Mouse (Mus musculus) cerebellum, adult 18-20 months (tissue): ENCODE measurements around the gene Spib.

Experiments
- DNase-seq, 2 experiments: peaks; one replicate each; pipeline ENCODE4 v3.0.0; 2021

The Spib gene

GRCm38 (mm10) chr7:44525126-44525832, 6.6 kb downstream of the Spib start:
- peak; percentile 66 to 77 for DNase-seq

- peak in 1 of 2 experiments; percentile 29 for DNase-seq
Measured at GRCm38 (mm10) chr7:44524502-44524901, 7.4 kb downstream of the Spib start, which contains the start of gene Mybpc2. Gene Mybpc2, minus strand, starts transcription at chr7:44524656.

- DNase-seq: no peak
Measured at GRCm38 (mm10) chr7:44523056-44523455, 8.8 kb downstream of the Spib start.

GRCm38 (mm10) chr7:44521710-44522109, 10.2 kb downstream of the Spib start:
- DNase-seq: peak; percentile 73 to 84

- DNase-seq: no peak
Measured at GRCm38 (mm10) chr7:44520990-44521389, 10.9 kb downstream of the Spib start.

GRCm38 (mm10) chr7:44519240-44519913, 12.5 kb downstream of the Spib start:
- DNase-seq: peak in 1 of 2 experiments; percentile 7

- no peak for DNase-seq
Measured at GRCm38 (mm10) chr7:44507491-44507890, 24.4 kb downstream of the Spib start.

GRCm38 (mm10) chr7:44501563-44502115, 30.2 kb downstream of the Spib start:
- peak; percentile 75 to 84 for DNase-seq

- DNase-seq: no peak
Measured at GRCm38 (mm10) chr7:44500046-44500445, 31.8 kb downstream of the Spib start.

GRCm38 (mm10) chr7:44498922-44499321, 32.9 kb downstream of the Spib start:
- DNase-seq: no peak

GRCm38 (mm10) chr7:44497361-44498055, 34.4 kb downstream of the Spib start:
- no peak for DNase-seq

GRCm38 (mm10) chr7:44496771-44497109, 35.1 kb downstream of the Spib start:
- DNase-seq: no peak

- peak; percentile 98 to 99 for DNase-seq
Measured at GRCm38 (mm10) chr7:44495992-44496770, 35.7 kb downstream of the Spib start, which contains the start of the genes Emc10 and Fam71e1. Gene Emc10, minus strand, starts transcription at chr7:44496529. Gene Fam71e1, plus strand, starts transcription at chr7:44496581.

- DNase-seq: no peak
Measured at GRCm38 (mm10) chr7:44495086-44495485, 36.8 kb downstream of the Spib start.

GRCm38 (mm10) chr7:44494681-44495080, 37.2 kb downstream of the Spib start:
- no peak for DNase-seq

- DNase-seq: no peak
Measured at GRCm38 (mm10) chr7:44492166-44492826, 39.6 kb downstream of the Spib start.

- no peak for DNase-seq
Measured at GRCm38 (mm10) chr7:44491391-44491790, 40.5 kb downstream of the Spib start.

GRCm38 (mm10) chr7:44490281-44490680, 41.6 kb downstream of the Spib start:
- DNase-seq: no peak

GRCm38 (mm10) chr7:44488545-44488944, 43.3 kb downstream of the Spib start:
- DNase-seq: peak in 1 of 2 experiments; percentile 10

- no peak for DNase-seq
Measured at GRCm38 (mm10) chr7:44487936-44488335, 43.9 kb downstream of the Spib start.

- peak in 1 of 2 experiments; percentile 10 for DNase-seq
Measured at GRCm38 (mm10) chr7:44486927-44487575, 44.8 kb downstream of the Spib start.
